In the genomic region with DNA sequence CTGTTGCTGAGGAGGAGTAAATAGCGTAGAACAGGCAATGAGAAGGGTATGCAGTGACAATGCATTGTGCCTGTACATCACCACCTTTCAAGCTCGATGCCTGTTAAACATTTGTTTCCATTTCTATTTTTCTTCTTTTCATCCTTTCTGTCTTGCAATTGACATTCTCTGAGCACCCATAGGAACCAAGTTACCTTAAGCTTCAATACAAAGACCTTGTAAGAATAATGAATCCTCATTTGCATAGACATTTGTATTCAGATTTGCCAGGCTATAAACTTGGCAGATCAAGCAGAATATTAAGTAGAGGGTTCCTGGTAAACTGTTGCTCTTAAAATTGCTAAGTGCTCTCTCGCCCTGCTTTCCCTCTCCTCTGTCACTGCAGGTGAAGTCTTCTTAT, we compare ENCODE assay signal across 23 mouse cellular contexts.
DNase-seq lines count a peak whose midpoint lies in the region; ATAC-seq and TF ChIP-seq lines count a peak whose summit lies in the region.
"Had no signal": no experiment of that assay in that cellular context is flagged by ENCODE, and none has a peak within 500 bp of the region (broad histone marks: within the 10 kb centered on the region; RNA-seq: fewer than 3 reads in every experiment).

No protein-coding gene starts in this region.

- H3K4me3 ChIP-seq in midbrain, embryonic 13.5 days (replicated peaks) = peak overlapping the region; percentile 29
- no peak overlapping the region for H3K4me3 ChIP-seq in midbrain, embryonic 10.5 days
- peak overlapping the region; percentile 31 for H3K4me3 ChIP-seq in forebrain, embryonic 13.5 days
- peak overlapping the region; percentile 40 for H3K4me3 ChIP-seq in hindbrain, embryonic 16.5 days (ENCODE audit: low read length)
- H3K4me3 ChIP-seq in neural tube, embryonic 14.5 days (ENCODE audit: low read depth, low read length) = peak overlapping the region; percentile 34
- H3K4me3 ChIP-seq in cerebellum, adult 2 months (replicated peaks; ENCODE audit: insufficient read depth, low read depth, low read length) = no peak overlapping the region
- no peak overlapping the region for H3K4me3 ChIP-seq in stomach, postnatal 0 days (ENCODE audit: low read depth, low read length)
- H3K4me3 ChIP-seq: embryonic facial prominence, embryonic 13.5 days had no signal

- no peaks in the 10 kb centered on the region for H3K27me3 ChIP-seq in midbrain, embryonic 13.5 days
- H3K27me3 ChIP-seq in midbrain, embryonic 10.5 days (ENCODE audit: low read depth, poor library complexity, severe bottlenecking) = no peaks in the 10 kb centered on the region
- no peaks in the 10 kb centered on the region for H3K27me3 ChIP-seq in forebrain, embryonic 13.5 days
- no peaks in the 10 kb centered on the region for H3K27me3 ChIP-seq in hindbrain, embryonic 16.5 days (replicated peaks; ENCODE audit: control insufficient read depth, insufficient read depth, low read length)
- H3K27me3 ChIP-seq in neural tube, embryonic 14.5 days (ENCODE audit: control insufficient read depth, insufficient read depth, low read length) = no peaks in the 10 kb centered on the region
- no peaks in the 10 kb centered on the region for H3K27me3 ChIP-seq in cerebellum, adult 2 months (ENCODE audit: control insufficient read depth, insufficient read depth, low read length)
- no peaks in the 10 kb centered on the region for H3K27me3 ChIP-seq in stomach, postnatal 0 days (ENCODE audit: control insufficient read depth, insufficient read depth, low read length)
- H3K27me3 ChIP-seq: embryonic facial prominence, embryonic 13.5 days had no signal

- peaks cover 31% of the 10 kb centered on the region for H3K4me1 ChIP-seq in midbrain, embryonic 13.5 days (replicated peaks)
- peaks cover 3% of the 10 kb centered on the region; the same call in 1 of the 2 replicates for H3K4me1 ChIP-seq in midbrain, embryonic 10.5 days
- peaks cover 35% of the 10 kb centered on the region for H3K4me1 ChIP-seq in forebrain, embryonic 13.5 days
- peaks cover 7% of the 10 kb centered on the region for H3K4me1 ChIP-seq in hindbrain, embryonic 16.5 days (ENCODE audit: control insufficient read depth, insufficient read depth, low read depth, low read length)
- peaks cover 15% of the 10 kb centered on the region; the same call in 1 of the 2 replicates for H3K4me1 ChIP-seq in neural tube, embryonic 14.5 days (ENCODE audit: control insufficient read depth, insufficient read depth, low read length)
- H3K4me1 ChIP-seq in cerebellum, adult 2 months (ENCODE audit: control insufficient read depth, insufficient read depth, low read length) = no peaks in the 10 kb centered on the region
- H3K4me1 ChIP-seq in stomach, postnatal 0 days (replicated peaks; ENCODE audit: control insufficient read depth, insufficient read depth) = no peaks in the 10 kb centered on the region

- DNase-seq in midbrain, embryonic 10.5 days (ENCODE audit: low spot score) = no peak
- no peak for DNase-seq in cerebellum, adult 2 months
- DNase-seq in stomach, postnatal 0 days (ENCODE audit: low spot score) = no peak
- no peak for DNase-seq in gastrocnemius, adult 8-10 months (ENCODE audit: low spot score in 2 of 2)
- DNase-seq: B cell, adult 2 months; cerebellum, adult 9-11 months; heart, postnatal 10 days; kidney, adult 2 months; kidney, postnatal 25 days; layer of hippocampus, adult 9-11 months; left cerebral cortex, postnatal 4 days; liver; lung, postnatal 10 days; retina, postnatal 1 day; thymus, postnatal 14 days had no signal

- TF ChIP-seq CTCF in cerebellum, adult 2 months (IDR thresholded peaks at IDR 0.05; ENCODE audit: borderline replicate concordance, insufficient read depth, low read depth, low read length) = no peak
- no peak for TF ChIP-seq CTCF in stomach, postnatal 0 days (IDR thresholded peaks at IDR 0.05; ENCODE audit: low read depth)

- H3K36me3 ChIP-seq in midbrain, embryonic 13.5 days = no peaks in the 10 kb centered on the region
- H3K36me3 ChIP-seq in midbrain, embryonic 10.5 days = no peaks in the 10 kb centered on the region
- peaks cover 6% of the 10 kb centered on the region for H3K36me3 ChIP-seq in forebrain, embryonic 13.5 days (ENCODE audit: poor library complexity, severe bottlenecking)
- H3K36me3 ChIP-seq in hindbrain, embryonic 16.5 days (ENCODE audit: control insufficient read depth, insufficient read depth, low read length) = no peaks in the 10 kb centered on the region
- H3K36me3 ChIP-seq in neural tube, embryonic 14.5 days (ENCODE audit: control insufficient read depth, insufficient read depth, low read length) = no peaks in the 10 kb centered on the region
- H3K36me3 ChIP-seq in stomach, postnatal 0 days (ENCODE audit: control insufficient read depth, insufficient read depth, low read length) = no peaks in the 10 kb centered on the region
- H3K36me3 ChIP-seq: embryonic facial prominence, embryonic 13.5 days had no signal

- TF ChIP-seq POLR2A in cerebellum, adult 2 months (IDR thresholded peaks at IDR 0.05; ENCODE audit: borderline replicate concordance, insufficient read depth, low read length) = no peak

- 45% methylated on average over 3 of the region's 3 CpGs for WGBS in midbrain, embryonic 13.5 days
- WGBS in midbrain, embryonic 10.5 days = 81% methylated on average over 3 of the region's 3 CpGs
- 19% methylated on average over 3 of the region's 3 CpGs for WGBS in forebrain, embryonic 13.5 days
- 25% methylated on average over 3 of the region's 3 CpGs for WGBS in hindbrain, embryonic 16.5 days
- 23% methylated on average over 3 of the region's 3 CpGs for WGBS in neural tube, embryonic 14.5 days
- WGBS in cerebellum, adult 2 months = 48% methylated on average over 3 of the region's 3 CpGs
- WGBS in stomach, postnatal 0 days = 65% methylated on average over 3 of the region's 3 CpGs

- H3K27ac ChIP-seq in midbrain, embryonic 13.5 days = peak overlapping the region; percentile 35; the same call in 1 of the 2 replicates
- H3K27ac ChIP-seq in midbrain, embryonic 10.5 days (replicated peaks) = no peak overlapping the region
- peak overlapping the region; percentile 85; the same call in 1 of the 2 replicates for H3K27ac ChIP-seq in forebrain, embryonic 13.5 days
- H3K27ac ChIP-seq in hindbrain, embryonic 16.5 days (ENCODE audit: low read depth, low read length) = no peak overlapping the region
- no peak overlapping the region for H3K27ac ChIP-seq in neural tube, embryonic 14.5 days (ENCODE audit: low read depth, low read length)
- no peak overlapping the region for H3K27ac ChIP-seq in cerebellum, adult 2 months (ENCODE audit: insufficient read depth, low read length)
- H3K27ac ChIP-seq in stomach, postnatal 0 days (replicated peaks) = no peak overlapping the region
- H3K27ac ChIP-seq: embryonic facial prominence, embryonic 13.5 days; left cerebral cortex, adult 2 months had no signal

- no peak for ATAC-seq in midbrain, embryonic 13.5 days
- ATAC-seq in forebrain, embryonic 13.5 days = peak; percentile 13; the same call in 1 of the 2 replicates
- no peak for ATAC-seq in hindbrain, embryonic 16.5 days
- ATAC-seq in neural tube, embryonic 14.5 days (ENCODE audit: low read depth) = no peak
- ATAC-seq in stomach, postnatal 0 days (ENCODE audit: low FRiP score, low TSS enrichment) = no peak
- ATAC-seq: inflammation-experienced regulatory T-cells, adult 6 months had no signal

- TF ChIP-seq EP300 in stomach, postnatal 0 days (optimal IDR thresholded peaks at IDR 0.05) = no peak

- H3K4me2 ChIP-seq in midbrain, embryonic 13.5 days (replicated peaks) = peak overlapping the region; percentile 37
- H3K4me2 ChIP-seq in forebrain, embryonic 13.5 days = peak overlapping the region; percentile 53
- H3K4me2 ChIP-seq in hindbrain, embryonic 16.5 days (ENCODE audit: low read length) = peak overlapping the region; percentile 45
- peak overlapping the region; percentile 43 for H3K4me2 ChIP-seq in neural tube, embryonic 14.5 days (ENCODE audit: low read depth, low read length)
- H3K4me2 ChIP-seq in stomach, postnatal 0 days (replicated peaks; ENCODE audit: low read depth) = no peak overlapping the region
- H3K4me2 ChIP-seq: embryonic facial prominence, embryonic 13.5 days; heart, embryonic 11.5 days had no signal

- H3K9me3 ChIP-seq in midbrain, embryonic 13.5 days = no peaks in the 10 kb centered on the region
- no peaks in the 10 kb centered on the region for H3K9me3 ChIP-seq in midbrain, embryonic 10.5 days (replicated peaks)
- H3K9me3 ChIP-seq in forebrain, embryonic 13.5 days (replicated peaks) = no peaks in the 10 kb centered on the region
- no peaks in the 10 kb centered on the region for H3K9me3 ChIP-seq in hindbrain, embryonic 16.5 days (ENCODE audit: control insufficient read depth, low read length)
- no peaks in the 10 kb centered on the region for H3K9me3 ChIP-seq in neural tube, embryonic 14.5 days (ENCODE audit: control insufficient read depth, low read length)
- no peaks in the 10 kb centered on the region for H3K9me3 ChIP-seq in stomach, postnatal 0 days (ENCODE audit: control insufficient read depth, low read length)
- H3K9me3 ChIP-seq: embryonic facial prominence, embryonic 13.5 days had no signal

- peak overlapping the region; percentile 36; the same call in 1 of the 2 replicates for H3K9ac ChIP-seq in midbrain, embryonic 13.5 days (replicated peaks)
- H3K9ac ChIP-seq in forebrain, embryonic 13.5 days = peak overlapping the region; percentile 31; the same call in 1 of the 2 replicates
- peak overlapping the region; percentile 12 for H3K9ac ChIP-seq in hindbrain, embryonic 16.5 days (ENCODE audit: low read depth, low read length)
- H3K9ac ChIP-seq in neural tube, embryonic 14.5 days (replicated peaks; ENCODE audit: low read depth, low read length) = peak overlapping the region; percentile 34; the same call in 1 of the 2 replicates
- H3K9ac ChIP-seq in stomach, postnatal 0 days (ENCODE audit: low read length) = no peak overlapping the region
- H3K9ac ChIP-seq: embryonic facial prominence, embryonic 13.5 days had no signal

Comparison
In these comparisons a context has a peak if more than half of its experiments do, and no peak if none do; other contexts are left out.
1. H3K27ac ChIP-seq: peak in midbrain, embryonic 13.5 days (single experiment) and forebrain, embryonic 13.5 days (single experiment); none in midbrain, embryonic 10.5 days (single experiment), hindbrain, embryonic 16.5 days (single experiment), neural tube, embryonic 14.5 days (single experiment), cerebellum, adult 2 months (single experiment) and stomach, postnatal 0 days (single experiment).
2. H3K4me3 ChIP-seq: peak in midbrain, embryonic 13.5 days (single experiment), forebrain, embryonic 13.5 days (single experiment), hindbrain, embryonic 16.5 days (single experiment) and neural tube, embryonic 14.5 days (single experiment); none in midbrain, embryonic 10.5 days (single experiment), cerebellum, adult 2 months (single experiment) and stomach, postnatal 0 days (single experiment).